ENCODE assay signal across 29 mouse cellular contexts in the genomic region with DNA sequence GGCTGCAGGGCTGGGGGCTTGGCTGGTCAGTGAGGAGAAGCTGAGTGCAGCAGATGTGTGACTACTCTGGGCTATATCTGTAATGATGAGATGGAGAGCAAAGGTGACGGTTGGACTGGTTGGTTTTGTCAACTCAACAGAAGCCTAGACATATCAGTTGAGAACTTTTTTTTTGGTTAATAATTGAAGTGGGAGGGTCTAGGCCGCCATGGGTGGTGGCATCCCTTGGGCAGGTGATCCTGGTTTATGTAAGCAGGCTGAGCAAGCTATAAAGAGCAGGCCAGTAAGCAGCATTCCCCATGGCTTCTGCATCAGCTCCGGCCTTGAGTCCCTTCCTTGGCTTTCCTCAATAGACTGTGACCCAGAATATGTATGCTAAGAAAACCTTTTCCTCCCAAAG. TPM values are rescaled to one million over a fixed set of nuclear protein-coding genes. Genes with fewer than 3 reads are reported as not detected.
A peak's percentile ranks its signal among the peaks of the same experiment; 100 is the strongest.
DNase-seq lines count a peak whose midpoint lies in the region; ATAC-seq and TF ChIP-seq lines count a peak whose summit lies in the region.
"Had no signal": no experiment of that assay in that cellular context is flagged by ENCODE, and none has a peak within 500 bp of the region (broad histone marks: within the 10 kb centered on the region; RNA-seq: fewer than 3 reads in every experiment).

No protein-coding gene starts in this region.

- no peak overlapping the region for H3K9ac ChIP-seq in kidney, embryonic 15.5 days
- no peak overlapping the region for H3K9ac ChIP-seq in liver, postnatal 0 days (replicated peaks)
- H3K9ac ChIP-seq: embryonic facial prominence, embryonic 12.5 days; forebrain, embryonic 15.5 days; heart, embryonic 13.5 days; hindbrain, embryonic 14.5 days; limb, embryonic 12.5 days; liver, embryonic 13.5 days; midbrain, embryonic 13.5 days; neural tube, embryonic 13.5 days had no signal

- no peak overlapping the region for H3K4me2 ChIP-seq in kidney, embryonic 15.5 days
- H3K4me2 ChIP-seq in liver, postnatal 0 days (ENCODE audit: low read depth, low read length), result no peak overlapping the region
- H3K4me2 ChIP-seq: embryonic facial prominence, embryonic 12.5 days; forebrain, embryonic 15.5 days; heart, embryonic 13.5 days; hindbrain, embryonic 14.5 days; limb, embryonic 12.5 days; liver, embryonic 13.5 days; midbrain, embryonic 13.5 days; neural tube, embryonic 13.5 days had no signal

- WGBS in kidney, embryonic 15.5 days, result 87% methylated on average over 3 of the region's 3 CpGs
- 86% methylated on average over 3 of the region's 3 CpGs for WGBS in liver, postnatal 0 days (ENCODE audit: insufficient replicate concordance)

- peak; percentile 80 for DNase-seq in kidney, adult 11 months
- no peak for DNase-seq in liver, postnatal 0 days
- no peak for DNase-seq in liver
- DNase-seq in kidney, postnatal 36 days, result peak; percentile 53 to 84
- DNase-seq in spleen, postnatal 36 days (ENCODE audit: low spot score in 2 of 2), result no peak
- no peak for DNase-seq in urinary bladder, postnatal 14 days (ENCODE audit: low spot score)
- DNase-seq: adrenal gland, adult 8-10 months; cerebellum, adult 8-10 months; cerebellum, postnatal 36 days; gastrocnemius, adult 2 months; gastrocnemius, postnatal 36 days; heart, adult 2 months; heart, postnatal 10 days; liver, embryonic 13.5 days; lung, adult 2 months; lung, postnatal 10 days; right cerebral cortex, postnatal 4 days had no signal

- TF ChIP-seq EP300 in liver, postnatal 0 days (IDR thresholded peaks at IDR 0.05; ENCODE audit: low read depth), result no peak

- H3K27me3 ChIP-seq in kidney, embryonic 15.5 days, result no peaks in the 10 kb centered on the region
- H3K27me3 ChIP-seq in liver, postnatal 0 days (ENCODE audit: insufficient read depth, low read length), result no peaks in the 10 kb centered on the region
- H3K27me3 ChIP-seq: embryonic facial prominence, embryonic 12.5 days; forebrain, embryonic 15.5 days; heart, embryonic 13.5 days; limb, embryonic 12.5 days; liver, embryonic 13.5 days; midbrain, embryonic 13.5 days; neural tube, embryonic 13.5 days had no signal

- no peak overlapping the region for H3K4me3 ChIP-seq in kidney, embryonic 15.5 days (replicated peaks)
- no peak overlapping the region for H3K4me3 ChIP-seq in liver, postnatal 0 days (ENCODE audit: low read depth, low read length)
- H3K4me3 ChIP-seq: embryonic facial prominence, embryonic 12.5 days; forebrain, embryonic 10.5 days; forebrain, embryonic 15.5 days; gastrocnemius, adult 2 months; heart, adult 2 months; heart, embryonic 13.5 days; left cerebral cortex, adult 2 months; limb, embryonic 12.5 days; liver, embryonic 13.5 days; midbrain, embryonic 13.5 days; neural tube, embryonic 13.5 days had no signal

- H3K36me3 ChIP-seq in kidney, embryonic 15.5 days, result peaks cover 78% of the 10 kb centered on the region
- peaks cover 56% of the 10 kb centered on the region for H3K36me3 ChIP-seq in liver, postnatal 0 days (replicated peaks; ENCODE audit: insufficient read depth, low read length)

- no peaks in the 10 kb centered on the region for H3K9me3 ChIP-seq in kidney, embryonic 15.5 days (replicated peaks)
- H3K9me3 ChIP-seq in liver, postnatal 0 days (ENCODE audit: low read length), result no peaks in the 10 kb centered on the region
- H3K9me3 ChIP-seq: embryonic facial prominence, embryonic 12.5 days; forebrain, embryonic 10.5 days; forebrain, embryonic 15.5 days; G1E; heart, embryonic 13.5 days; limb, embryonic 12.5 days; liver, embryonic 13.5 days; midbrain, embryonic 13.5 days; neural tube, embryonic 13.5 days had no signal

- no peak overlapping the region for H3K27ac ChIP-seq in kidney, embryonic 15.5 days
- no peak overlapping the region for H3K27ac ChIP-seq in liver, postnatal 0 days (ENCODE audit: low read depth)
- H3K27ac ChIP-seq: embryonic facial prominence, embryonic 12.5 days; forebrain, embryonic 10.5 days; forebrain, embryonic 15.5 days; gastrocnemius, adult 2 months; heart, adult 2 months; heart, embryonic 13.5 days; hindbrain, embryonic 14.5 days; left cerebral cortex, adult 2 months; limb, embryonic 12.5 days; liver, embryonic 13.5 days; macrophage; midbrain, embryonic 13.5 days; neural tube, embryonic 13.5 days had no signal

- no peak for ATAC-seq in kidney, embryonic 15.5 days (replicated peaks; ENCODE audit: low FRiP score)
- ATAC-seq in liver, postnatal 0 days, result peak; percentile 44; the same call in 1 of the 2 replicates
- ATAC-seq: forebrain, embryonic 15.5 days; midbrain, embryonic 13.5 days had no signal

- H3K4me1 ChIP-seq in kidney, embryonic 15.5 days, result no peaks in the 10 kb centered on the region
- H3K4me1 ChIP-seq in liver, postnatal 0 days (ENCODE audit: insufficient read depth), result no peaks in the 10 kb centered on the region
- H3K4me1 ChIP-seq: embryonic facial prominence, embryonic 12.5 days; forebrain, embryonic 10.5 days; forebrain, embryonic 15.5 days; liver, embryonic 13.5 days; midbrain, embryonic 13.5 days; neural tube, embryonic 13.5 days had no signal

- TF ChIP-seq CTCF in liver, postnatal 0 days (IDR thresholded peaks at IDR 0.05; ENCODE audit: low read depth), result no peak

RNA-seq across cellular contexts. Expression of a gene that starts 39.9 kb away (rescaled TPM):
- polyA plus RNA-seq in kidney, embryonic 15.5 days (2015; fragmentation: Nextera tagmentation; extraction: Ambion mirVana), result 26.3 and 31.9 TPM in 2 replicates
- 10.1 and 12.9 TPM in 2 replicates for polyA plus RNA-seq in liver, postnatal 0 days (2015; fragmentation: Nextera tagmentation; extraction: Ambion mirVana)

RNA-seq across cellular contexts. Expression of a gene that starts 43.6 kb away (rescaled TPM):
- polyA plus RNA-seq in kidney, embryonic 15.5 days (2015; fragmentation: Nextera tagmentation; extraction: Ambion mirVana), result 16.8 and 17.5 TPM in 2 replicates
- 3.3 and 3.7 TPM in 2 replicates for polyA plus RNA-seq in liver, postnatal 0 days (2015; fragmentation: Nextera tagmentation; extraction: Ambion mirVana)

Comparison
In these comparisons a context has a peak if more than half of its experiments do, and no peak if none do; other contexts are left out.
1. DNase-seq: peak in kidney, adult 11 months (single experiment) and kidney, postnatal 36 days (2 of 2); none in liver, postnatal 0 days (single experiment), liver (single experiment), spleen, postnatal 36 days (0 of 2) and urinary bladder, postnatal 14 days (single experiment).